Mouse (Mus musculus) liver, embryonic 14.5 days (tissue): ENCODE measurements around the gene Kmt5a. TPM values are rescaled to one million over a fixed set of nuclear protein-coding genes. Genes with fewer than 3 reads are reported as not detected.
A peak's percentile ranks its signal among the peaks of the same experiment; 100 is the strongest.

ENCODE experiments used
- ATAC-seq: fragments of 200-750 bp; cut with Nextera tagmentation; 2 replicates; pipeline ENCODE4 v1.8.0; 2017; ENCODE audit warnings: moderate number of reproducible peaks, mild to moderate bottlenecking, moderate library complexity; ENCODE audit not compliant: insufficient read depth
- DNase-seq, 3 experiments: peaks; one replicate each; pipeline ENCODE4 v3.0.0-alpha.2; 2012 to 2013; ENCODE audit warnings: low read depth in 3 of 3, low spot score in 3 of 3
- H3K27ac ChIP-seq: fragments of 300-500 bp; sonication (generic); 2 replicates; pipeline ENCODE4 v1.5.1; 2014; ENCODE audit warnings: moderate library complexity, mild to moderate bottlenecking, control low read depth, inconsistent platforms
- H3K27me3 ChIP-seq: fragments of 300-500 bp; sonication (generic); 2 replicates; pipeline ENCODE4 v1.6.1; 2014; ENCODE audit warnings: mild to moderate bottlenecking, low read length, moderate library complexity; ENCODE audit not compliant: control insufficient read depth, insufficient read depth
- H3K36me3 ChIP-seq: fragments of 300-500 bp; sonication (generic); replicated peaks from 2 replicates; pipeline ENCODE4 v1.6.1; 2014; ENCODE audit warnings: low read depth; ENCODE audit not compliant: control insufficient read depth, insufficient read depth
- H3K4me1 ChIP-seq, 2 experiments: fragments of 200-500 bp in 1 of 2; fragments of 300-500 bp in 1 of 2; sonication (generic) in 1 of 2; replicated peaks; 2 replicates each; pipeline ENCODE4 v1.6.1; 2012 to 2014; ENCODE audit warnings: antibody characterized with exemption in 1 of 2, inconsistent platforms in 1 of 2, low read length in 1 of 2; ENCODE audit not compliant: control insufficient read depth in 2 of 2, insufficient read depth in 2 of 2
- H3K4me2 ChIP-seq: fragments of 300-500 bp; sonication (generic); 2 replicates; pipeline ENCODE4 v1.6.1; 2014; ENCODE audit warnings: low read depth, mild to moderate bottlenecking, control low read depth, moderate library complexity
- H3K4me3 ChIP-seq, 2 experiments: fragments of 200-500 bp in 1 of 2; fragments of 300-500 bp in 1 of 2; sonication (generic) in 1 of 2; 2 replicates each; pipeline ENCODE4 v1.5.1; 2012 to 2014; ENCODE audit warnings: low read depth in 2 of 2, low read length in 2 of 2, mild to moderate bottlenecking in 2 of 2, control low read depth in 1 of 2, inconsistent platforms in 1 of 2, moderate library complexity in 1 of 2; ENCODE audit not compliant: insufficient read depth in 1 of 2
- H3K9ac ChIP-seq: fragments of 300-500 bp; sonication (generic); replicated peaks from 2 replicates; pipeline ENCODE4 v1.6.1; 2014; ENCODE audit warnings: mild to moderate bottlenecking, control low read depth, moderate library complexity
- H3K9me3 ChIP-seq: fragments of 300-500 bp; sonication (generic); 2 replicates; pipeline ENCODE4 v1.6.1; 2016; ENCODE audit warnings: low read length, mixed read lengths; ENCODE audit not compliant: control insufficient read depth
- CTCF ChIP-seq: IDR thresholded peaks from 2 replicates; pipeline ENCODE4 v1.5.1; 2016; ENCODE audit warnings: antibody characterized with exemption, low read depth, control low read depth
- EP300 ChIP-seq: IDR thresholded peaks from 2 replicates; pipeline ENCODE4 v1.6.1; 2016; ENCODE audit warnings: antibody characterized with exemption, low read depth
- WGBS: fragments of 180-500 bp; shearing (Covaris S2); extraction: QIAGEN DNeasy Blood & Tissue Kit; methylation state at CpG from one replicate; pipeline ENCODE4 v1.1.7; 2014; ENCODE audit not compliant: insufficient replicate concordance; 5-methylcytosine and 5-hydroxymethylcytosine counted together
- polyA plus RNA-seq, 2 experiments: library from polyadenylated mRNA; depleted of rRNA in 1 of 2; stranded (reverse) in 1 of 2; unstranded in 1 of 2; fragments of >200 nt; fragmentation: Nextera tagmentation in 1 of 2; extraction: Ambion mirVana in 1 of 2; gene quantifications; 2 replicates each; pipeline versions ENCODE4 v1.2.1 to v1.2.3; 2012 to 2014

Kmt5a gene
- polyA plus RNA-seq, 2 experiments = 51.8 to 58.6 TPM

- no peak overlapping the region for H3K4me3 ChIP-seq
- ATAC-seq (peak; percentile 91), DNase-seq (peak in 2 of 3 experiments; percentile 37 to 55)
- H3K4me1 ChIP-seq = peaks cover 22 to 27% of the 10 kb centered on the region in 2 experiments
- peak overlapping the region; percentile 56 for H3K4me2 ChIP-seq
- H3K9me3 ChIP-seq = no peaks in the 10 kb centered on the region
- 33% methylated on average over 2 of the region's 2 CpGs for WGBS
- H3K9ac ChIP-seq = peak overlapping the region; percentile 33; the same call in 1 of the 2 replicates
- peak overlapping the region; percentile 77 for H3K27ac ChIP-seq
- TF ChIP-seq EP300 = peak; percentile 56
- TF ChIP-seq CTCF = no peak
- no peaks in the 10 kb centered on the region for H3K27me3 ChIP-seq
- no peaks in the 10 kb centered on the region; the same call in 1 of the 2 replicates for H3K36me3 ChIP-seq
These were observed 20.8 kb upstream of the Kmt5a start for GRCm38 (mm10) chr5:124418903-124419302.

- 74% methylated on average over 2 of the region's 2 CpGs for WGBS
- ATAC-seq (no peak), DNase-seq (no peak)
- no peaks in the 10 kb centered on the region; the same call in 1 of the 2 replicates for H3K36me3 ChIP-seq
- no peaks in the 10 kb centered on the region for H3K27me3 ChIP-seq
- no peak overlapping the region for H3K9ac ChIP-seq
- no peak overlapping the region for H3K4me2 ChIP-seq
- no peak overlapping the region for H3K27ac ChIP-seq
- H3K4me3 ChIP-seq = no peak overlapping the region
- H3K9me3 ChIP-seq = no peaks in the 10 kb centered on the region
- TF ChIP-seq EP300 (no peak), CTCF (no peak)
- peaks cover 28 to 33% of the 10 kb centered on the region in 2 experiments for H3K4me1 ChIP-seq
These were observed 17.9 kb upstream of the Kmt5a start for GRCm38 (mm10) chr5:124421786-124422185.

GRCm38 (mm10) chr5:124424200-124424722 is 15.5 kb upstream of the Kmt5a start:
- peak overlapping the region; percentile 87 to 97 for H3K4me3 ChIP-seq
- DNase-seq = no peak
- no peaks in the 10 kb centered on the region; the same call in 1 of the 2 replicates for H3K36me3 ChIP-seq
- peaks cover 19 to 24% of the 10 kb centered on the region in 2 experiments for H3K4me1 ChIP-seq
- TF ChIP-seq EP300 (no peak), CTCF (no peak)
- no peaks in the 10 kb centered on the region for H3K9me3 ChIP-seq
- under 1% methylated on average over 14 of the region's 14 CpGs for WGBS
- H3K9ac ChIP-seq = peak overlapping the region; percentile 98
- peak overlapping the region; percentile 89 for H3K27ac ChIP-seq
- ATAC-seq = no peak
- peak overlapping the region; percentile 95 for H3K4me2 ChIP-seq
- H3K27me3 ChIP-seq = no peaks in the 10 kb centered on the region

GRCm38 (mm10) chr5:124424723-124425411 is 14.9 kb upstream of the Kmt5a start:
- H3K4me1 ChIP-seq = peaks cover 14 to 18% of the 10 kb centered on the region in 2 experiments
- no peak for TF ChIP-seq CTCF
- TF ChIP-seq EP300 = no peak
- DNase-seq (no peak), ATAC-seq (peak; percentile 41)
- H3K27ac ChIP-seq = peak overlapping the region; percentile 89
- H3K36me3 ChIP-seq = no peaks in the 10 kb centered on the region; the same call in 1 of the 2 replicates
- H3K9me3 ChIP-seq = no peaks in the 10 kb centered on the region
- under 1% methylated on average over 63 of the region's 63 CpGs for WGBS
- peak overlapping the region; percentile 87 to 97 for H3K4me3 ChIP-seq
- H3K27me3 ChIP-seq = no peaks in the 10 kb centered on the region
- peak overlapping the region; percentile 98 for H3K9ac ChIP-seq
- peak overlapping the region; percentile 95 for H3K4me2 ChIP-seq
